Mouse (Mus musculus): ENCODE measurements around the gene Rcvrn. TPM values are rescaled to one million over a fixed set of nuclear protein-coding genes. Genes with fewer than 3 reads are reported as not detected.

Gene Rcvrn
- total RNA-seq, 2 experiments from 2014 or later: not detected

DNA sequence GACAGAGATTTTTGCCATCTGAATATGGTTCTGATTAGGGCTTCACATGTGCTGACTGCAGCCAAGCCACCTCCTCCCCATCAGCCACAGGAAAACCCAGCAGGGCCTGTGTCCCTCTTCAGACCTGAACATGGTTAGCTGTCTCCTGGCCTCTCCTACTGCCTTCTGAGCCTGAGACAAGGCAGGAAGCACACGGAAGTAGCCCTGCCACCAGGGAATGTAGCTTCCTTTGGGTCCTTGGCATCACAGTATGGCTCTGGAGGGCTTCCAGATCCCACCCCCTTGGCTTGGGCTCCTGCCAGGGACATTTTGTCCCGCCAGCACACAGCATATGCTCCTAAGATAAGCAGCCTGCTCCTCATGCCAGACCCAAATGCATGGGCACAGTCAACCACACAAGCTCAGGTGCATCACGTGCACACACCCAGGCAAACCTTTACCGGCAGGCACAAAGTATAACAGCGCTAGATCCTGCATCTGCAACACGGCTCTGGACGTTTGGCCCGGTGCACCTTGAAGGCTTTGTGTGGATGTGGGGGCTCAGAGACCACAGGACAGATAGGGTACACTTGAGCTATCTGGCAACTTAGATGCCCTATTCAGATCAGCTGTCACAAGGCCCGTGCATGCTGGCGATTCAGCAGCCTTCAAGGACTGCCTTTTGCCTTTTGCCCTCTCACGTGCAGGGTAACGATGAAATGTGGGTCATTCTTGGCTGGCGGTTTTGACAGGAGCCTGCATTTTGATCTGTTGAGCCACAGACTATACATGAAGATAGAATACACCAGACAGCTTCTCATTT is 27.4 kb upstream of the Rcvrn start:
- ATAC-seq (replicated peaks; ENCODE audit: low FRiP score, poor library complexity, severe bottlenecking): no peak

DNA sequence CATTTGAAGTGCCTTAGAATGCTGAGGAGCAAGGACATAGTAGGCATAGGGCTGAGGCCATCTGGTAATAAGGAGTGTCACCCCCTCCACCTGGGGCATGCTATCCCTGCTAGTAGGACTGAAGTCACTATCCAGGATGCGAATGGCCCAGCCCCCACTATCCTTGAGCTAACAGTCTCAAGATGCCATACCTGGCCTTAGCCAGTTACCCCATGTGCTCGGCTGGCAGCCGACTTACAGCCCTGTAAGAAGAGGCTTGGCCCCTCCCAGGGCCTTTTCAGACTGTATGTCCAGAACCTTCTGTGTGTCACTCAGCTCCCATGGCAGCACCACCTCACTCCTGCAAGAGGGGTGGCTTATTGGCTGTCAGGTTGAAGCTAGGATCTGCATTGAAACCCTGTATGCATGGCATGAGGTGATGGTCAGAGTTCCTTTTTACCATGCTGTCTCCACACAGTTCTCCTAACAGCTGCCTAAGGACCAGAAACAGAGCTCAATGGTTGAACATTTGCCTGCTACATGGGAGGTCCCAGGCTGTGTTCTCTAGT is 26.6 kb upstream of the Rcvrn start:
- no peak for ATAC-seq (replicated peaks; ENCODE audit: low FRiP score, poor library complexity, severe bottlenecking)

DNA sequence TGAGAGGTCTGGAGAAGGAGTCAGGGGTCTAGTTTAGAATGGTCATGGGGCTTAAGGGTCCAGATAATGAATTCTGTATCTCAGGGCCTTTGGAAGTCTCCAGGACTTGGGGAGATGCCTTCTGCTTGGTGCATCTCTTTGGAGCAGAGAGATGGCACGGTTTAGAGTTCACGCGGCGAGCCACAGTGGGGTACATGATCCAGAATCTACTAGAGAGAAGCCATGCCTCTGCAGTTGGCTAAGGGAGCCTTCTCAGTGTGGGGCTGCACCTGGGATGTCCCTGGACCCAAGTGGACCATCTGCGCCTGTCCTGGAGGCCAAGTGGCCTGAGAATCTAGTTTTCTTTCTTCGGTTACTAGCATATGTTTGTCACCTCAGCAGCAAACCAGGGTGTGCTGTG is 25.1 kb upstream of the Rcvrn start:
- no peak for ATAC-seq (replicated peaks; ENCODE audit: low FRiP score, poor library complexity, severe bottlenecking)

DNA sequence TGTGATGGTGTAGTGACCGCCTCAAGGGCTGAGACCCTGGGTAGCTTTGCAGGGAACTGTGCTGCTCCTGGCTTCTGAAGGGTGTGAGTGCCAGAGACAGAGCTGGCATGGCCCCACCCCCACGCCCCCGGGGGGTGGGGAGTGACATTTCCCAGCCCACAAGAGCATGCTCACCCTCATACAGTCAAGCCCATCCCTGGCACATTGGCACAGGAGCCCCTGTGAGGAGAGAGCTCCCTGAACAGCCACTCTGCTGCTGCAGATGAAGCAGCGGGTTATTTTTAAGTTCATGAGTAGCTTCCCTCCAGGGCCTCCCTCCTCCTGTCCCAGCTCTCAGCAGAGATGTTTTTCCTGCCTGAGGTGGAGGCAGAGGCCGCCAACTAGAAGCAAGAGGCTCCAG is 23.0 kb upstream of the Rcvrn start:
- no peak for ATAC-seq (replicated peaks; ENCODE audit: low FRiP score, poor library complexity, severe bottlenecking)

DNA sequence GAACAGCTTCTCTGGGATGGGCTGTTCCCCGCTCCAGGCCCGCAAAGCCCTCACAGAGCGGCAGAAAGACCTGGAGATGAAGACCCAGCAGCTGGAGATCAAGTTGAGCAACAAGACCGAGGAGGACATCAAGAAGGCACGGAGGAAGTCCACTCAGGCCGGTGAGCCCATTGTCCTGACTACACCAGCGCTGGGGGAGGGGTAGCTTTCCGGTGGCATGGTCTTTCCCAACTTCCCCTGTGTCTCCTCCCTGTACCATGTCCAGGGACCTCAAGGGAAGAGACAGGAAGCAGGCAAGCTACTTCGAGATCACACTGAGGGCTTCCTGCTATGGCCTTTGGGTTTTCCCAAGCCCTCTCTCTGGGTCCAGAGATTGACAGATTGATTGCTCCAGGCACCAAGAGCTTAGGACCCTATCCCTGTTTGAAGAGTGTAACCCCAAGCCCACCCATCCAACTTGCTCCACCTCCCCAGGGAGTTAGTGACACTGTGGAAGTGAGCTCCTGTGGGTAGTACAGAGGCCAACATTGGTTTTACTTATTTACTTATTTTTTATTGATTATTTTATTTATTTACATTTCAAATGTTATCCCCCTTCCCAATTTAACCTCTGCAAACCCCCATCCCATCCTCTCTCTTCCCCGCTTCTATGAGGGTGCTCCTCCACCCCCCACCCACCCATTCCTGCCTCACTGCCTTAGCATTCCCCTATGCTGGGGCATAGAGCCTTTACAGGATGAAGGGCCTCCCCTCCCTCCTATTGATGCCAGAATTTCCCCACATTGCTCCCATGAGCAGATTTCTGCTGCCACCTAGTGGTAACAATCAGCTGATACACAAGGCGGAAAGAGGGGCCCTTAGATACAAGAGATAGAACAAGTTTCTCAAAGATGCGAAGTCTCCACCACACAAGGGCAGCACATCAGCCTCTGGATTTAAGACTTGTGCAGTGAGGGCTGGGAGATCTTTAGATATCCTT is 19.3 kb upstream of the Rcvrn start:
- ATAC-seq (replicated peaks; ENCODE audit: low FRiP score, poor library complexity, severe bottlenecking): no peak

DNA sequence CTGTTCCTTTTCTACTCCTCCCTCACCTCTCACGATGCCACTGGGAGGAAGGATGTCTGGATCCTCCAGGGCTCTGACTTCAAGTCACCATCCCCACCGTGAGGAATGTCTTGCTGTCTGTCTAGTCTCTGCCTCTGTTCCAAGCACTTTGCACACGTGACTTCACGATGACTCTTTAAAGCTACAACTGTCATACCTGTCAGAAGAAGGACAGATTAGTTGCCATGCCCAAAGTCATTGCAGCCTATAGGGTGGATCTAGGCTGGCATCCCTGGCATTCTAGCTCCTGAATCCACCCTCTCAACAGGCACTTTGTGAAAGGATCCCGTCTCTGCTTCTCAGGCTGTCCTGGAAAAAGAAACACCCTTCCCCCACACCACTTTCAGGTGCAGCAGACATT is 15.8 kb upstream of the Rcvrn start:
- ATAC-seq (replicated peaks; ENCODE audit: low FRiP score, poor library complexity, severe bottlenecking): no peak

DNA sequence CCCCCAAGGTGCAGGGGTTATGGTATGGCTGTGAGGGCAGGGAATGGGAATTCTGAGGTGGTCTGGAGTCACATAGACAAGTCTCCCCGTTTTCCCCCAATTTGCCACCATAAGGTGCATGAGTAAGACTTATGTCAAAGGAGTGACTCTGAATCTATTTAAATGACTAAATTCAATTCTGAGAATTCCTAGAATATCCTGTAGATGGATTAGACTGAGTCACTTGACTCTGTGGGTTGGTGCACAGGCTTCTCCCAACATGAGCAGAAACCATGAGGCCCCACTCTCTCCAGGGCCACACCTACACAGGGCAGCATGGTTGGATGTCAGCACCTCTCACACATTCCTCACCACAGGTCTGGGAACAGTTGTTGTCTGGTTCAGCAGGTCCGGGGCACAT is 15.2 kb upstream of the Rcvrn start:
- no peak for ATAC-seq (replicated peaks; ENCODE audit: low FRiP score, poor library complexity, severe bottlenecking)

DNA sequence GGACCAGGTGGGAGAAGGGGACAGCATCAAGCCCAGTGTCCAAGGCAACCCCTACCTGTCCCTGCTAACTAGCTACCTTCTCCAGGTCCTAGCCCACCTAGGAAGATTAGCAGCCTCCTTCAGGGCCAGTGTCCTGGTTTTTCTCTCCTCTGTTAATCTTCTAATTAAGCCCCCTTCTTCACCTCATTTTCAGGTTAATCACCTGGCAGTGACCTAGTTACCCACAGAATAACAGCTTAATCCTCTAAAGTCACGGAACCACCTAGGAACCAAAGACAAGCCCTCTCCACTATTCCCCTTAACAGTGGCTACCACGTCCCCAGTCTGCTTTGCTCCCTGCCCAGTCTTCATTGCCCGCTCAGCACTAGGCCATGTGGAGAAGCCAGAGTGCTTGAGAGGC is 13.3 kb upstream of the Rcvrn start:
- ATAC-seq (replicated peaks; ENCODE audit: low FRiP score, poor library complexity, severe bottlenecking): no peak

DNA sequence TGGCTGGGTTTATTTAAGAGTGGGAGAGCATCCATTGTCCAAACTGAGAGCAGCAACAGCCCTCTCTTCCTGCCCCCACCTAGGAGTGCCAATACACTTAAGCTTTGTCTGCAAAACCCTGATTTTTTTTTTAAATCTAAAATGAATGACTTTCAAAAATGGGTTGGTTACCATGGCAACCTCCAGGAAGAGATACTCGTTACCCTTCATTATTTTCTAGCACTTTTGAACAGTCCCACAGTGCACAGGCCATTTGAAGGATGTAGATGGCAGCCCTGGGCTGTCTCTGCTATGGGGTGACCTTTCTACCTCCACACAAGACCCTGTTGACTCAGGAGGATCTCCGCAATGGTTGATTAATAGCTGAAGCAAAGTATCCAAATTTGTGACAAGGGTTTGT is 9.0 kb upstream of the Rcvrn start:
- no peak for ATAC-seq (replicated peaks; ENCODE audit: low FRiP score, poor library complexity, severe bottlenecking)

DNA sequence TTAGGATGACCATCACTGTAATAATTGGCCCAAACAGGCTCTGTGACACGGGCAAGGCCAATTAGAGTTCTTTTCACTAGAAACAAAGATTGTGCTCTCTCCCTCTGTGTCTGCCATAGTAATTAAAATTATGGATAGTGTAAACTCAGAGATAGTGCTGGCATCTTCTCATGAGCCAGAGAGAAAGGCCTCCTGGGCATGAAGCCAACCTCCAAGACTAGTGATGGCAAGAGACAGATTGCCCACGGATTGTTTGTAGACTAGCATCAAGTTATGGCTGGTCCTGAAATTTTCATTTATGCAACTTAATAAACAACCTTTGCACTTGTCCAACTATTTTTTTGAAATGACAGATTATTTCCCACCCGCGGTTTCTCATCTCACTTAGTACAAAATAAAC is 17.9 kb downstream of the Rcvrn start:
- ATAC-seq (replicated peaks; ENCODE audit: low FRiP score, poor library complexity, severe bottlenecking): no peak

DNA sequence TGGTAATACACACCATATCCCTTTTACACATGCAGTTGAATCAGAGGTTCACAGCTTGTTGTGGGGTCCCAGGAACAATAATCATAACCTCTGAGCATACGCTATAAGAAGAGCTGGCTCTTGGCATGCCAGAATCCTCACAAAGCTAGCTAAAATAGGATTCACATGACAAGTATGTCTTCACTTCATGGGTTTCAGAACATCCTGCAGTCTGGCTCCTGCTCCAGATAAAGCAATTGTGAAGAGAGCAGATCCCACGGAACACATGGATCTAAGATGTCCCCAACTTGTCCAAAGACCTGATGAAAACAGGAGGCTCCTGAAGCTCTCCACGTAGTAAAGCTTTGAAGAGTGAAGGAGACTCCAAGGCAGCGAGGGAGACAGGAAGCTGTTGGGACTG is 20.3 kb downstream of the Rcvrn start:
- no peak for ATAC-seq (replicated peaks; ENCODE audit: low FRiP score, poor library complexity, severe bottlenecking)

DNA sequence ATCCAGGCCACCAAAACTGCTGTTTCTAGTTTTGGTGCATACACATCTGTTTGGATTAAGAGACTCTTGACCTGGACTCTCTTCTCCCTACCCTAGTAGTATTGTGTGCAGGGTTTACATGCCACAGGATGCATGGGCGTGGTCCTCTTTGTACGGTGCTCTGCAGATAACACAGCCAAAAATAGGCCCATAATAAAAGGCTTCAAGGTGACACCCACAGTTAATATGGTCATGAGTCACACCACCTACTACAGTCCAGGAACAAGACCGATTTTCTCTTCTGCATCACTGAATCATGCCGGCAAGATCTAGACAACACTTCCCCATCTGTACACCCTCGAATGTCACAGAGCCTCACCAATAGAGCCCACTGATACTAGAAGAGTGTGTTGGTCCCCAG is 26.4 kb downstream of the Rcvrn start:
- ATAC-seq (replicated peaks; ENCODE audit: low FRiP score, poor library complexity, severe bottlenecking): no peak

DNA sequence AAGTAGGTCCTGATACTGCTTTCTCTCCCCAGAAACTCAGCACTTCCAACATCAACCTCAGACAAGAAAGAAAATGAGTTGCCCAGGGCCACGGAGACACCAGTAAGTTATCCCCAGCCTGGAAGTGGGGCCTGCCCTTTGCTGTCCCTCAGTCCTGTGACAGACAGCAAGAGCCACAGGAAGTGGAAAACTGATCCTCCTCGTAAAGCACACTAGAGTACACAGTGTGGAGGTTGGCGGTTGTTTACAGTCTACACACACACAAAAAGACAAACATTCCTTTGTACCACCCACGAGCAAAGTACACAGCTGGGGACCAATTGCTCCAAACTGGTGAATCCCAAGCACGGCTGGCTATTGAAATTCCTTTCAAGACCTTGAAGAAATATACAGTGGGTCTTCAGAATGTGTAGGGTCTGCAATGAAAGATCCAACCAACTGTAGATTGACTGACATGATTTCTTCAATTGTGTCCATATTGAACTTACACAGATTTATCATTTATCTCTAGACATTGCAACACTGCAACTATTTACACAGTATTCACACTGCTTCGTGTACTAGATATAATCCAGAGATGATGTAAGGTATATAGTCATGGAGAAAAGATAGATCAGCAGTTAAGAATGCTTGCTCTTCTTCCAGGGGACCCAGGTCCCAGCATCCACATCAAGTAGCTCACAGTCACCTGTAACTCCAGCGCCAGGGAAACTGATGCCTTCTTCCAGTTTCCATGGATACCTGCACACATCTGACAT is 27.5 kb downstream of the Rcvrn start:
- ATAC-seq (replicated peaks; ENCODE audit: low FRiP score, poor library complexity, severe bottlenecking): no peak

DNA sequence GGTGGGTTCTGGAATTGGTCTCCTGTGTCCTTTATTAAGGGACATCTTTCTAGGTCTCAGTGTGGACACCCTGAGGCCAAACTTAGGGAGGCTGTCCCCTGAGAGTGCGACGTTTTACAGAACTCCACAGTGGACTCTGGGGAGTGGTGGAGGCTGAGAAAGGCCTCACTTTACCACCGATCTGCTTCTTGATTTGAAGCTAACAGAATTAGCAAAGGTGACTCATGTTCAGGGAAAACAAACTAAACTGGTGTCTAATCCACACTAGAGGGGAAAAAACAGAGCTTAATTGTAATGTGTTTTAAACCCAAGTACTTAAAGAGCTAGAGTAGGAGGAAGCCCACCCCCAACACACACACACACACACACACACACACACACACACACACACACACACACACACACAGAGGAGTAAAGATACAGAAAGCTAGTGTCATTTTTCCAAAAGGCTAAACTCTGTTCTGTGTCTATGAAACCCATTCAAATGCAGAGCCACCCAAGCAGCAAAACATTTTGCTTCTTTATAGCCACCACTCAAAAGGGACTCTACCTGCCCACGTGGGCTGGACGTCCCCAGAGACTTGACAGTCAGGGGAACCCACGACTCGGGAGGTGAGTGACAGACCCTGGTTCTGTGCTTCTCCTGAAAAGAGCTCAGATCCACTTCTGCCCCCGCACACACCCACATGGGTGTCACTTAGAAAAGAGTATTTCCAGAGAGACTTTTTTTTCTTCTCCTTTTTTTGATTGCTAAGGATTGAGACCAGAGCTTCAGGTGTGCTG is 28.3 kb downstream of the Rcvrn start:
- no peak for ATAC-seq (replicated peaks; ENCODE audit: low FRiP score, poor library complexity, severe bottlenecking)

DNA sequence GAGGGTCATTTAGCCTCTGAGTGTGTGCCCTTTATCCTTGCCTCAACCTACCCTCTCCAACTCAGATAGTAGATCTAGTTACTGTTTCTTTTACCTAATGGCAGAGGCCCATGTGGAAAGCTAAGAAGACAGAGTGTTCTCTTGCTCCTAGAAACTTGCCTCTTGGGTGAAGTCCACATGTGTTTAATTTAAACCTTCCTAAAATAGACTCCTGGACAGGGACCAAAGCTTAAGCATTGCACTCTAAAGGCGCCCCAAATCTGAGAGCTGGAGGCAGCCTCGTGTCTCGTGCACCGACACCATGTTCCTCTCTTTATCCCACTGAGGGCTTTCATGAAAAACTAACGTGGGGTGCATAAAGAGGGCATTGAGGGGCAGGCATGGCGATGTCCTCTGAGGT is 32.0 kb downstream of the Rcvrn start:
- ATAC-seq (replicated peaks; ENCODE audit: low FRiP score, poor library complexity, severe bottlenecking): no peak

DNA sequence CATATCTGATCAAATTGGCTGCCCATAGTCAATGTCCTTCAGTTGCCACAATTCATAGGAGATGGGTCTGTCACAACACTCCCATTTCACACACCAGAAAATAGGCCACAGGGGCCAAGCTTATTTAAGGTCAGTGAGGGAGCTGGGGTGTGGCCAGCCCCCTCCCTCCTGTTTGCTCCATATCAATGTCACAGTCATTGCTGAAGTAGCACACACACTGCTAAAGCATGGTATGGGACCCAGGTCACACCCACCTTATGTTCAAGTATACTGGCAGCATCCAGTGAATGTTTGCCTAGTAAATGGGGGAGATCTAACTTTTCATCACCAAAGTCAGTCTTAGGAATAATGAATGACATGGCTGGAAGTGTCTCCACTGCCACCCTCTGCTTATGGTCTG is 33.6 kb downstream of the Rcvrn start:
- no peak for ATAC-seq (replicated peaks; ENCODE audit: low FRiP score, poor library complexity, severe bottlenecking)

DNA sequence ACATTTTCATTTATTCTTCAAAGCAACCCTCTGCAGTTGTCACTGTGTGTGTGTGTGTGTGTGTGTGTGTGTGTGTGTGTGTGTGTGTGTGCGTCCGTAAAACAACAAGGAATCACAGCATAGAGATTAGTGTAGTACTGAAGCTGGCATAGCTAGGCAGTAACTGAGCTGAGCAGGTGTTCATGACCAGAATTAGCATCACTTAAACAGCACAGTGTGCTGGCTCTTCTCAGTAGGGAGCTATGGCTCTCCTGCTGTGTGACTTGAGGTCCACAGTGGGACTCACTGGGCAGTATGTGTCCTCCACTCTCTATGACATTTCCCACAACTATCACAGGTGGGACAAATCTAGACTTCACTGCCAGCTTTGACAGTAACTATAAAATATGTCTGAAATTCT is 35.9 kb downstream of the Rcvrn start:
- no peak for ATAC-seq (replicated peaks; ENCODE audit: low FRiP score, poor library complexity, severe bottlenecking)

DNA sequence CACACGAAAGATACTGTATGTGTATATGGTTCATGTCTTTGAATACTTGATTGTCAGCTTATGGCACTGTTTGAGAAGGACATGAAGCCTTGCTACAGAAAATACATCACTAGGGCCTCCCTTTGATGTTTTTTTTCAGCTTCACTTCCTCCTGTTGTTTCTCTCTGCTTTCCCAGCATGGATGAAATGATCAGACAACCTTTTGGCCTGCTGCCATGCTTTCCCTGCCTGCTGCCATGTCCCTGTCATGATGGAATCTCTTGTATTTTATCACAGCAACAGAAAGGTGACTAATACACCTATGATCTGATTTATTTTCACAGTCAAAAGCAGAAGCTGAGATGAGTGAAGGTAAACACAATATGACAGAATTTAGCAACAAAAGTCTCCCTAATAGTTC is 38.6 kb downstream of the Rcvrn start:
- ATAC-seq (replicated peaks; ENCODE audit: low FRiP score, poor library complexity, severe bottlenecking): no peak

DNA sequence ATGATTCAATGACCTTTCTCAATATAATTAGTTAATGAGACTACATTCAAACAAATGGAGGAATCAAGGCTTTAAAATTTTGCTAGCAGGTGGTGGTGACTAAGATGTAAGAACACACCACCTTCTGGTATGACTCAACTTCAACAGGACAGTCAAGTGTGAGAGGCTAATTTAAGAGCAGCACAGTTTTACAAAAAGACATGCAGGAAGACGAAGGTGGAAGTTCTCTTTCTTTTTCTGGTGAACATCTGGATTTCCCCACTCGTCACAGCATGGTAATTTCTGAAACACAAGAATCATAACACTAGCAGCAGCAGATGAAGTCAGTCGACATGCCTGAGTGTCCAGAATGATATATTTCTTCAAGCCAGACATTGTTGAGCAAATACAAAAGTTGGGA is 39.5 kb downstream of the Rcvrn start:
- no peak for ATAC-seq (replicated peaks; ENCODE audit: low FRiP score, poor library complexity, severe bottlenecking)

Measured in erythroid progenitor cell, adult 5-6 weeks (primary cell).